Mouse (Mus musculus): ENCODE data around the gene Klri1. TPM values are rescaled to one million over a fixed set of nuclear protein-coding genes. Genes with fewer than 3 reads are reported as not detected.
"Not testable (repeated sequence)": the region's sequence is repeated elsewhere in the genome, so short reads cannot be mapped to it uniquely, and the experiment has no call there.

The Klri1 gene
- not detected for total RNA-seq (2018; cell fraction: chromatin; rRNA removed)
- under 1 TPM in 10 of 26 experiments, not detected in 16; 0.16 to 0.43 (median 0.29) TPM for total RNA-seq (2018; cell fraction: cytosol; rRNA removed)
- under 1 TPM in 1 of 26 experiments, not detected in 25; 0.73 TPM for total RNA-seq (2018; cell fraction: nucleus; rRNA removed)
- not detected in 3 replicates for polyA plus RNA-seq (2018)

DNA sequence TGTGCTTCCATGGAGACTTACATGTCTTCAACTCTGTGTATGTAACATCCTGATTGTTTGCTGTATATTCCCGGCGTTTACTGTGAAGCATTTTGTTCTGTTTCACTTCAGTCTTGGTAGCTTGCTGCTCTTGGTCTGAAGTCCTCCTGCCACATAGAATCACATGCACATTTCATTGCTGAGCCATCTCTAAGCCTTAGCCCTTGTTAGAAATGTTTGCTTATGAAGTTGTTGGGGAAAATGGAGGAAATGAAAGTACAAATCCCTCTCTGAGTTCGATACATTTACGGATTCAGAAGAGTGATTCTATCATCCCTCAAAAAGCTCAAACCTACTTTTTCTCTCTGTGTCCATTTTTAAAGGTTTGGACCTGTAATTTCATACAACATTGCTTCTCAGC is at the start of gene Klri1:
Gene Klri1, minus strand, starts transcription at position 101 of the 400 bp plus-strand sequence.
- Histone ChIP-seq H3K79me2 (ENCODE audit: inconsistent target) (no peaks in the 10 kb centered on the region), H3K27ac (no peak within 1 kb of the TSS), H3K36me3 (ENCODE audit: inconsistent target) (no peaks in the 10 kb centered on the region), H3K4me3 (ENCODE audit: inconsistent target) (no peak within 1 kb of the TSS)
- WGBS (ENCODE audit: missing documents): 77% methylated on average over 4 of the region's 4 CpGs

DNA sequence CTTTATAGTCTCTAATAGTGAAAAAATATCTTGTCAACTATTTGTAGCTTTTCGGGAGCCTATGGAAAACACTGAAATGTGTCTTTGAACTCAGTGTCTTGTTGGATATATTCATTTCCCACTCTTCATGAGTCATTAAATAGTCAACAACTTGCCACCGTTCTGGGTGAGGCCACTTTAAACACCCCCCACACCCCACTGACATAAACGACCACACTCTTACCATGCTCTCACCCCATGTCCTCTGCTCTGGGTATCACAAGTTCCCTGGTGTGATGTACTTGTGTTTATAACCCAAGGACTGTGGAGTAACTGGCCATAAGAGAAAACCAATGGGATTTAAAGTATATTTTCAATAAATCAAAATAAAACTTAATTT is 30.7 kb upstream of the Klri1 start:
- WGBS (ENCODE audit: missing documents): 47% methylated on average over 3 of the region's 3 CpGs

DNA sequence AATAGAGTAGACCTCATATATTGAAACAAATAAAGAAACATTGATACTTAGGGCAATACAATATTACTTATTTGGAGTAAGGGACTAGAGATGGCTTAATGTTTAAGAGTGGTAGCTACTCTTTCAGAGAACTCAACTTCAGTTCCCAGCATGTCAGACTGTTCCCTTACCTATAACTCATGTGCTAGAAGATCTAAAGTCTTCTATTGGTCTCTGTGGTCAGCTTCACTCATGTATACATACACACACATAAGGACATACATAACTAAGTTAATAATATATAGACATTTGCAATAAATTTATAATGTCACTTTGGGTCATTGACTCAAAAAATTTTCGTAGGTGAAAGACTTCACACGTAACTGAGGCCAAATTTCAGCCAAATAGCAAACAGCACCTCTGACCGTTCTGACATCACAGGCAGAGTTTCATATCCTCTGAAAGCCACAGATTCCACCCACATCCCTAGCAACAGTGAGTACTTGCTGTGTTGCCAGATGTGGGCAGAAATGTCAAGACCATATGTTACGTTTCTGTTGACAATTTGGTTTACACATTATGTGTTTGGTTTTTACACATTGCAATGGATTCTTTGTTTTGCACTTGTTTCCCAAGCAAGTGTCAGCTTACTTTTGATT is 30.2 kb upstream of the Klri1 start:
- Histone ChIP-seq H3K79me2 (ENCODE audit: inconsistent target) (no peaks in the 10 kb centered on the region), H3K27ac (no peak overlapping the region), H3K36me3 (ENCODE audit: inconsistent target) (no peaks in the 10 kb centered on the region), H3K4me3 (ENCODE audit: inconsistent target) (no peak overlapping the region)
- WGBS (ENCODE audit: missing documents): 19% methylated on average over 4 of the region's 4 CpGs

More for the DNA sequence above, 30.7 kb upstream of the Klri1 start:
- no peak overlapping the region for H3K27ac ChIP-seq
- H3K4me3 ChIP-seq (ENCODE audit: inconsistent target): no peak overlapping the region
- no peaks in the 10 kb centered on the region for H3K36me3 ChIP-seq (ENCODE audit: inconsistent target)
- no peaks in the 10 kb centered on the region for H3K79me2 ChIP-seq (ENCODE audit: inconsistent target)

DNA sequence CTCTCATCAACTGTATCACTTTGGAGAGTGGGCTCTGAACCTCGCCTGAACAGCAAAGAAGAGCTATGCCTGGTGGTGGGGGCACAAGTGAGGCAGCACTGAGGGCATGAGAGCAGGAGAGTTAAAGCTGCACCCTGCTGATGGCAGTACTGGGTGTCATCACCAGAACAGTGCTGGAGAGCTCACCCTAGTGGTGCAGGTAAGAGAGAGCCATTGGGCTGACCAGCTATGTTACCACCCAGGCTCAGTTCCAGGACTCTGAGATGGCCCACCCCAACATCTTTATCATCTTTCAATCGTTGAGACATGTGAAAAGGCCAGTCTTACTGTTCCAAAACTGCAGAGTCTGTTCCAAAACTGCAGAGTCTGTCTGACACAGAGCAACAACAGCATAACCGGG is 29.2 kb upstream of the Klri1 start:
- Histone ChIP-seq H3K27ac (no peak overlapping the region), H3K4me3 (ENCODE audit: inconsistent target) (no peak overlapping the region), H3K79me2 (ENCODE audit: inconsistent target) (no peaks in the 10 kb centered on the region), H3K36me3 (ENCODE audit: inconsistent target) (no peaks in the 10 kb centered on the region)
- WGBS (ENCODE audit: missing documents): 94% methylated on average over 3 of the region's 3 CpGs

DNA sequence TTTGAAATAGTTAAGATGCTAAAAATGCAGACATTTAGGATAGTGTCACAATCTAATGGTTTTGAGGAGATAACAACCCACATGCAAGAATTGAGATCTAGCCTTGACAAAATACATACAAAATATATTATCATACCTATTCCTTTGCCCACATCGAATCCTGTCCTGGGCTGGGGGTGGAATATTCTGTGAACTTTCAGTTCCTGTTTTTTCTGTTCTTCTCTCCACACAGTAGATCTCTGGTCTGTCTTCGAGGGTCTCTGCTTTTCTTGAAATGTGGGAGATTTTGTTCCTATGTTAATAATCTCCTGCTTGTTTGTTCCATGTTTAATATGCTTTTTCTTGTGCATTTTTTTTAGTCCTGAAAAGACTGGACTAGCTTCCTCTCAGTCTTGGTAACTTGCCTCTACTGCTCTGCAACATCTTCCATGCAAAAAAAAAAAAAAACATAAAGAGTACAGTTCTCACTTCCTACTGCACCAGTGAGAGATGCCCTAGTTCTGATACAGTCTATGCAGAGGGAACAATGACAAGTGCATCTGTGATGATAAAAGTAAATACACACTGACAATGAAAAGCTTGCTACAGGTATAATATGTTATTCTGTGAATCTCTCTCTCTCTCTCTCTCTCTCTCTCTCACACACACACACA is 23.3 kb upstream of the Klri1 start, which contains the start of gene Klri2:
Gene Klri2, minus strand, starts transcription at position 416 of the 653 bp plus-strand sequence.
- Histone ChIP-seq H3K4me3 (ENCODE audit: inconsistent target) (no peak within 1 kb of the TSS), H3K36me3 (ENCODE audit: inconsistent target) (no peaks in the 10 kb centered on the region), H3K27ac (no peak within 1 kb of the TSS), H3K79me2 (ENCODE audit: inconsistent target) (no peaks in the 10 kb centered on the region)
- 7% methylated on average over 2 of the region's 2 CpGs for WGBS (ENCODE audit: missing documents)

DNA sequence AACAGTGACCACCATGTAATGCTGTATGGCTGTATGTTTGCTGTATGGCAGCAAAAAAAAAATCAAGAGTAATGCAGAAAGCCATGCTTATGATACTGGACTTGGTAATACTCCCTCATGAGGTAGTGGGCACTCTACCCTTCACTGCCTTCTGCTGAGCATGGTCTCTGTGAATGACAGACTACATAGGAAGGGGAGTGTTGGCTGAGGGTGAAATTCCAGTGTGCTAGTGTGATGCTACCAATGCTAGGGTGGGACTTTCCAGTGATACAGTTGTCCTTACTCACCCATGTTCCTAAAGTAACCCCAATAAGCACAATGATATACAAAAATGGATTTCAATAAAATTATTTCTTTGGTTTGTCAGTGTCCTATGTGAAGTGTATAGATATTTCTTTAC is 19.5 kb upstream of the Klri1 start:
- H3K36me3 ChIP-seq (ENCODE audit: inconsistent target): no peaks in the 10 kb centered on the region
- H3K27ac ChIP-seq: no peak overlapping the region
- no peaks in the 10 kb centered on the region for H3K79me2 ChIP-seq (ENCODE audit: inconsistent target)
- H3K4me3 ChIP-seq (ENCODE audit: inconsistent target): no peak overlapping the region

DNA sequence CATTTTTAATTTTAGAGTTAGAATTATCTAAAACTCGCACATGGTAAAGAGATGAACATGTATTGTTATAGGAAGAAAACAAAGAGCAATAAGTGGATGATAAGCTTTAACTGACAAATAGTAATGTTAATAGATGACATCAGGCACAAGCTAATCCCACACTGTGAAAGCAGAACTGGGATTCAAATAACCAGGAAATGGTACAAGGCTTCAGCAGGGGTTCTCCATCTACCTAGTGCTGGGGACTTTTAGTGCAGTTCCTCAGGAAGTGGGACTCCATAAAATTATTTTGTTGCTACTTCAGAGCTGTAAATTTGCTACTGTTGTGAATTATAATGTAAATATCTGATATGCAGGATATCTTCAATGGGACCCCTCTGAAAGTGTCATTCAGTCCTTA is 10.3 kb upstream of the Klri1 start:
- WGBS (ENCODE audit: missing documents): 100% methylated on average over 1 of the region's 1 CpGs
- H3K36me3 ChIP-seq (ENCODE audit: inconsistent target): no peaks in the 10 kb centered on the region
- no peak overlapping the region for H3K27ac ChIP-seq
- no peaks in the 10 kb centered on the region for H3K79me2 ChIP-seq (ENCODE audit: inconsistent target)
- no peak overlapping the region for H3K4me3 ChIP-seq (ENCODE audit: inconsistent target)

DNA sequence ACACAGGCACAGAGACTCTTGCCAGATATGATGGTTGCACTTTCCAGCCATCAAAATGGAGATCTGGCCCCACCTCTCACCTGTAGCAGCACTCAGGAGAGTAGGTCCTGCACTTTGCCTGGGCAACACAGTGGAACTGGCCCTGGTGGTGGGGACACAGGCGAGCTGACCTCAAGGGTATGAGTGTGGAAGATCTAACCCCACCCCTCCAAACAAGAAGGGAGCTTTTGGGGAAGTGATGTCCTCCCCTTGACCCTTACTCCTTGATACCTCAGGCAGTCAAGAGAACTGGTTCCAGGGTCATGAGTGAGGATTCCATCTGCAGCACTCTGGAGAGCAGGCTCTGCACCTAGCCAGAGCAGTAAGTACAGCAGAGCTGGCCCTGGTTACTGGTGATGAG is 4.5 kb upstream of the Klri1 start:
- no peaks in the 10 kb centered on the region for H3K36me3 ChIP-seq (ENCODE audit: inconsistent target)
- no peak overlapping the region for H3K27ac ChIP-seq
- H3K79me2 ChIP-seq (ENCODE audit: inconsistent target): no peaks in the 10 kb centered on the region
- 86% methylated on average over 1 of the region's 1 CpGs for WGBS (ENCODE audit: missing documents)
- H3K4me3 ChIP-seq (ENCODE audit: inconsistent target): no peak overlapping the region

DNA sequence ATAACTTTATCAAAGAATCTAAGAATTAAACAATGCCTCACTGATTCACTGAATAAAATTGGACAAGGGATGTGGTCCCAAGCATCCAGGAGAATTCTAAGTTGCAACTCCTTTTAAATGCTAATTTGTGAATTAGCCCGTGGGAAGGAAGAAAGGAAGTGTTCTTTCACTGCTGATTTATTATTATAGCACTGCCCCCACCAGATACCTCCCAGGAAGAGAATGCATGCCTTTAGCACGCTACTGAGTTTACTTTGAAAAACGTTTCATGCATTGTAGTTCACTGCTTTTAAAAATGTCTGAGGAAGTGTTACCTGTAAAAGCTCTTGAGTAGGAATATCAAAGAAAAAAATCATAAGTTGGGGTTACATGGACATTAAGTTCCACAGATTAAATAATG is 3.6 kb upstream of the Klri1 start:
- H3K27ac ChIP-seq: no peak overlapping the region
- H3K79me2 ChIP-seq (ENCODE audit: inconsistent target): no peaks in the 10 kb centered on the region
- 19% methylated on average over 3 of the region's 3 CpGs for WGBS (ENCODE audit: missing documents)
- H3K4me3 ChIP-seq (ENCODE audit: inconsistent target): no peak overlapping the region
- no peaks in the 10 kb centered on the region for H3K36me3 ChIP-seq (ENCODE audit: inconsistent target)

DNA sequence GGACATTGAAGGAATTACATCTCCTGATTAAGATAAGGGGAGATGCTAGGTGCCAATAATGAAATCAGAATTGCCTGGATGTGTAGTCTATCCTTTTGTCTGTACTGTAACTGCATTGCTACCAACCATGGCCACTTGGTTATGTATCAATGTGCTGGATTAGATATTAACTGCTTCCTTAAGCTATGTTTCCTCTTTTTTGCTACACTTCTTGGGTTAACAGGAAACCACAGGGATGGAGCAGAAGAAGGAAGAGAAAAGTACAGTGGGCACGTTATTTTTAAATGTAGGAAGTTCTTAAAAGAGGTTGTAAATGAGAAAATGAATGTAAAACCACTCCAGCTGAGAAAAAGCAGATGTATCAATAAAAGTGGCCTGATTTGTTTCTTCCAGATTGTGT is 3.4 kb downstream of the Klri1 start:
- 0% methylated on average over 1 of the region's 1 CpGs for WGBS (ENCODE audit: missing documents)

DNA sequence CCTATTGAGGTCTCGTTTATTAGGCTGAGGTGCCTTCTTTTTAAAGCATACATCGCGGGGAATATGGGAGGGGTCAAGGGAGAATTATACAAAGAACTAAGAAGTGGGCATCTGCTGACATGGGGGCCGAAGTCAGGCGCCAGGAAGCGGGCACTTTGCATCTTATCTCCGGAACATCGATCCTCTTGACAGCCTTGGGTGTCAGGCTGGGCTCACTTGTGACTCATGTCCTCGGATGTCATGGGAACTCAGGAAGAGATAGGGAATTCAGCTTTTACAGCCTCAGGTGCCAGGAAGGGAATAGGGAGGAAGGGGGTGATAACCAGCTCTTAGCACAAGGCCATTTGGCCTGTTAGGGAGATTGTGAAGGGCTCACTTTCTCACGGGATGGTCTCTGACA is 25.5 kb downstream of the Klri1 start:
- H3K4me3 ChIP-seq (ENCODE audit: inconsistent target); H3K79me2 ChIP-seq (ENCODE audit: inconsistent target); H3K27ac ChIP-seq; H3K36me3 ChIP-seq (ENCODE audit: inconsistent target): not testable (repeated sequence)
- WGBS (ENCODE audit: missing documents): 89% methylated on average over 10 of the region's 10 CpGs

More for the DNA sequence above, 3.4 kb downstream of the Klri1 start:
- Histone ChIP-seq H3K27ac (peak overlapping the region; percentile 75), H3K36me3 (ENCODE audit: inconsistent target) (no peaks in the 10 kb centered on the region), H3K4me3 (ENCODE audit: inconsistent target) (no peak overlapping the region), H3K79me2 (ENCODE audit: inconsistent target) (no peaks in the 10 kb centered on the region)

DNA sequence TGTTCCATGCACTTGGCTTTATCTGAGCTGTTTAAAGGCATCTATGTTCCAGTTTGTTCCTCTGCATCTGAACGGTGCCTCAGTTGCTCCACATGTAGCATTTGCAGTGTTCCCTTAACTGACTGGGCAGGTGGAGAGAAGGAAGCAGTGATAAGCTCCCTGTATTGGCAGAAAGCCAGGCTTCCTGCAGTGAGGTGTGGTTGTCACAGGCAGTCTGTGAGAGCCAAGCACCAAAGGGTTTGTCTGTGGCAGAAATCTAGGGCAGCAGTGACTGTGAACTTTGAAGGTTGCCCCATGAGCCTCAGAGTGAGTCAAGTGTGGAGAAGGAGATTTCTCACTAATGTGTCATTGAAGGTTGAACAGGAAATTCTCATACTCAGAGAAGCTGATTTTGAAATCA is 36.6 kb downstream of the Klri1 start:
- Histone ChIP-seq H3K79me2 (ENCODE audit: inconsistent target) (no peaks in the 10 kb centered on the region), H3K27ac (no peak overlapping the region), H3K4me3 (ENCODE audit: inconsistent target) (no peak overlapping the region), H3K36me3 (ENCODE audit: inconsistent target) (no peaks in the 10 kb centered on the region)
- 17% methylated on average over 1 of the region's 1 CpGs for WGBS (ENCODE audit: missing documents)

DNA sequence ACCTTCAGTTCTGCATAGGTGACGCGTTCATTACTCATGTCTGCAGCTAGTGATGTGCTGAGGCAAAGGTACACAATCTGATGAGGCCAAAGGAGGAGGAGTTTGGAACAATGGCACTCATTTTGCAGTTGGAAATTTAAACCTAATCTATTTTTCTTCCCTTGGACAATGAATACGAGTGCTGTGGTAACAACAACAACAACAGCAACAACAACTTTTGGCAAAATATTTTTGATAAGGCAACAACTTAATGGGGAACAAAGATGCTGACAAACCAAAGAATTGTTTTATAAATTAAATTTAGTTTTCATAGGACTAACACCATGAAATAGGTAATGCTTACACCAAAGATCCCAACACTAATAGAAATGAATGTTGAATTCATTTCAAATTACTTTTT is 38.1 kb downstream of the Klri1 start, which contains the start of gene Klrc1:
Gene Klrc1, minus strand, starts transcription at position 101 of the 400 bp plus-strand sequence.
- Histone ChIP-seq H3K27ac (no peak within 1 kb of the TSS), H3K36me3 (ENCODE audit: inconsistent target) (no peaks in the 10 kb centered on the region), H3K4me3 (ENCODE audit: inconsistent target) (no peak within 1 kb of the TSS), H3K79me2 (ENCODE audit: inconsistent target) (no peaks in the 10 kb centered on the region)
- WGBS (ENCODE audit: missing documents): 95% methylated on average over 3 of the region's 3 CpGs

DNA sequence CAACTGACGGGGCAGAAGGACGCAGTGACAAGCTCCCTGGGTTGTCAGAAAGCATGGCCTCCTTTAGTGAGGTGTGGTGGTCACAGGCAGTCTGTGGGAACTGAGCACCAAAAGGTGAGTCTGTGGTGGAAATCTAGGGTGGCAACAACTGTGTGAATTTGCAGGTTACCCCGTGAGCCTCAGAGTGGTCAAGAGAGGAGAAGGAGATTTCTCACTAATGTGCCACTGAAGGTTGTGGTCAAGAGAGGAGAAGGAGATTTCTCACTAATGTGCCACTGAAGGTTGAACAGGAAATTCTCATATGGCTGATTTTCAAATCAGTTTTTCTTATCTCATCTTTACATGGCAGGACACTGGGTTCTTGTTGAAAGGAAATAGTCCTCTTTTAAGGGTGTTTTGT is 55.6 kb downstream of the Klri1 start:
- H3K36me3 ChIP-seq (ENCODE audit: inconsistent target); H3K4me3 ChIP-seq (ENCODE audit: inconsistent target); H3K27ac ChIP-seq; H3K79me2 ChIP-seq (ENCODE audit: inconsistent target): not testable (repeated sequence)
- WGBS (ENCODE audit: missing documents): no CpG with 5 or more reads among the region's 3 CpGs

DNA sequence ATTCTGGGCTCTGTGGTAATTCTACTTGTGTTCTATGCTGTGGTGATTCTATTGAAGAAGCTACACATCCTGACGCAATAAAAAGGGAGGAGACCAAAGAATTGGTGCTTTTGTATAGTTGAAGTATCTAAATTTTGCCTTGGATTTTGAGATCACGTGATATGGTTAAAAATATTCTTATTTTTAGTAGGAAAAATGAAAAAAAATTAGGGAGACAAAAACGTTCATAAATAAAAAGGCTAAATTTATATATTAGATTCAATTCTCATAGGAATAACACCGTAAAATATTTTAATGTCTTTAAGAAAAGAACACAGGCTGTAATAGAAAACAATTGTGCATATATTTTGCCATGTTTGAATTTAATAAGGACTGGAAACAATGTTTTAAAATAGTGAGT is 56.3 kb downstream of the Klri1 start, which contains the start of gene Klrc2:
Gene Klrc2, minus strand, starts transcription at position 101 of the 400 bp plus-strand sequence.
- not testable (repeated sequence) for H3K27ac ChIP-seq; H3K36me3 ChIP-seq (ENCODE audit: inconsistent target); H3K4me3 ChIP-seq (ENCODE audit: inconsistent target); H3K79me2 ChIP-seq (ENCODE audit: inconsistent target)
- 90% methylated on average over 2 of the region's 4 CpGs for whole genome bisulfite sequencing (ENCODE audit: missing documents)
